Mouse (Mus musculus): ENCODE data around the gene Filip1. TPM values are rescaled to one million over a fixed set of nuclear protein-coding genes. Genes with fewer than 3 reads are reported as not detected.
A peak's percentile ranks its signal among the peaks of the same experiment; 100 is the strongest.

The Filip1 gene
- total and polyA plus RNA-seq, 3 experiments = 0.71 to 1.5 (median 1.3) TPM

DNA sequence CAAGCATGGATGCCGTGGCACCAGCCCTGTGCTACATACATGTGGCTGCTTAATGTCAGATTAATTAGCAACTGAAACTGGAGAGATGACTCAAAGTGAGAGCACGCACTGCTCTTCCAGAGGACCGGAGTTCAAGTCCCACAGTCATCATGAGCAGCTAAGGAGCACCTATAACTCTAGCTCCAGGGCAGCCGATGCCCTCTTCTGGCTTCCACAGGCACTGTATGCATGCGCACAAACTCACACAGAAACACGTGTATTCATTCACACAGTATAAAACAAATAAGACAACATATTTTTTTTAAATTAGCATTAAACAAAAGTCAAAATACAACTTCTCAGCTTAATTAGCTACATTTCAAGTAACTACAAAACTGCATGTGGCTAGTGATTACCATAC is 123.5 kb downstream of the Filip1 start:
- Histone ChIP-seq H3K27me3 (replicated peaks) (no peaks in the 10 kb centered on the region), H3K79me2 (replicated peaks; ENCODE audit: control insufficient read depth, extremely low read depth, insufficient read depth, poor library complexity, severe bottlenecking) (no peaks in the 10 kb centered on the region), H3K4me1 (ENCODE audit: control insufficient read depth in 1 of 2, insufficient read depth in 2 of 2) (no peaks in the 10 kb centered on the region), H3K9me3 (replicated peaks; ENCODE audit: low read length) (no peaks in the 10 kb centered on the region), H3K9ac (ENCODE audit: insufficient read depth, low read depth) (no peak overlapping the region), H3K27ac (ENCODE audit: insufficient read depth, low read depth) (no peak overlapping the region), H3K36me3 (replicated peaks in 1 of 2; ENCODE audit: control insufficient read depth in 1 of 2, insufficient read depth in 1 of 2, low read length in 1 of 2) (no peaks in the 10 kb centered on the region), H3K4me2 (ENCODE audit: insufficient read depth, low read depth, poor library complexity, severe bottlenecking) (no peak overlapping the region), H3K4me3 (replicated peaks in 1 of 3; ENCODE audit: low read depth in 2 of 3, low read length in 2 of 3, poor library complexity in 1 of 3) (no peak overlapping the region)
- no peak for TF ChIP-seq POLR2A (IDR thresholded peaks at IDR 0.05; ENCODE audit: low read depth, low read length)
- TF ChIP-seq CTCF (conservative IDR thresholded peaks at IDR 0.05 in 1 of 2, IDR thresholded peaks at IDR 0.05 in 1 of 2; ENCODE audit: low read depth in 2 of 2, low read length in 2 of 2) = peak in 1 of 2 experiments; percentile 54; a peak in 2 of 4 replicates
- TF ChIP-seq SMC3 (IDR thresholded peaks at IDR 0.05; ENCODE audit: low read depth, low read length) = peak; percentile 49
- peak; percentile 31 for TF ChIP-seq RAD21 (IDR thresholded peaks at IDR 0.05; ENCODE audit: low read depth, low read length)
- DNase-seq (ENCODE audit: extremely low read depth) = no peak
- in situ Hi-C loops (cut with MboI; ENCODE audit: low pct_ligation_motif_present, low pct_unique_long_range_greater_than_20kb, low sequenced_read_pairs) = loop anchor here (25.0 kb wide), 1 partner anchor 98 kb away; no protein-coding TSS in a partner anchor
- dilution Hi-C loops (cut with MboI; ENCODE audit: extremely low pct_ligation_motif_present, extremely low pct_unique_long_range_greater_than_20kb, low sequenced_read_pairs) = no loop called here

GRCm38 (mm10) chr9:79885244-79886210 is 127.1 kb downstream of the Filip1 start:
- H3K9me3 ChIP-seq (replicated peaks; ENCODE audit: low read length) = no peaks in the 10 kb centered on the region
- in situ Hi-C loops (cut with MboI; ENCODE audit: low pct_ligation_motif_present, low pct_unique_long_range_greater_than_20kb, low sequenced_read_pairs) = loop anchor here (25.0 kb wide), 1 partner anchor 102 kb away; no protein-coding TSS in a partner anchor
- H3K4me2 ChIP-seq (ENCODE audit: insufficient read depth, low read depth, poor library complexity, severe bottlenecking) = no peak overlapping the region
- no peaks in the 10 kb centered on the region for H3K79me2 ChIP-seq (replicated peaks; ENCODE audit: control insufficient read depth, extremely low read depth, insufficient read depth, poor library complexity, severe bottlenecking)
- H3K36me3 ChIP-seq (replicated peaks in 1 of 2; ENCODE audit: control insufficient read depth in 1 of 2, insufficient read depth in 1 of 2, low read length in 1 of 2) = no peaks in the 10 kb centered on the region
- H3K4me3 ChIP-seq (replicated peaks in 1 of 3; ENCODE audit: low read depth in 2 of 3, low read length in 2 of 3, poor library complexity in 1 of 3) = no peak overlapping the region
- dilution Hi-C loops (cut with MboI; ENCODE audit: extremely low pct_ligation_motif_present, extremely low pct_unique_long_range_greater_than_20kb, low sequenced_read_pairs) = no loop called here
- no peaks in the 10 kb centered on the region for H3K4me1 ChIP-seq (ENCODE audit: control insufficient read depth in 1 of 2, insufficient read depth in 2 of 2)
- H3K27me3 ChIP-seq (replicated peaks) = no peaks in the 10 kb centered on the region
- DNase-seq (ENCODE audit: extremely low read depth) = no peak
- H3K27ac ChIP-seq (ENCODE audit: insufficient read depth, low read depth) = no peak overlapping the region
- no peak overlapping the region for H3K9ac ChIP-seq (ENCODE audit: insufficient read depth, low read depth)
- TF ChIP-seq CTCF (conservative IDR thresholded peaks at IDR 0.05 in 1 of 2, IDR thresholded peaks at IDR 0.05 in 1 of 2; ENCODE audit: low read depth in 2 of 2, low read length in 2 of 2) = peak in 1 of 2 experiments; percentile 59; a peak in 2 of 4 replicates
- no peak for TF ChIP-seq E2F4 (IDR thresholded peaks at IDR 0.05; ENCODE audit: insufficient replicate concordance, low read depth, low read length)
- no peak for TF ChIP-seq USF1 (IDR thresholded peaks at IDR 0.05; ENCODE audit: low read depth, low read length)
- no peak for TF ChIP-seq ZC3H11A (IDR thresholded peaks at IDR 0.05; ENCODE audit: low read depth, low read length)
- TF ChIP-seq SMC3 (IDR thresholded peaks at IDR 0.05; ENCODE audit: low read depth, low read length) = peak; percentile 66
- peak; percentile 34 for TF ChIP-seq RAD21 (IDR thresholded peaks at IDR 0.05; ENCODE audit: low read depth, low read length)

GRCm38 (mm10) chr9:79883139-79883538 is 129.5 kb downstream of the Filip1 start:
- H3K9me3 ChIP-seq (replicated peaks; ENCODE audit: low read length) = no peaks in the 10 kb centered on the region
- no peaks in the 10 kb centered on the region for H3K27me3 ChIP-seq (replicated peaks)
- no peak overlapping the region for H3K27ac ChIP-seq (ENCODE audit: insufficient read depth, low read depth)
- no peaks in the 10 kb centered on the region for H3K4me1 ChIP-seq (ENCODE audit: control insufficient read depth in 1 of 2, insufficient read depth in 2 of 2)
- no peak overlapping the region for H3K9ac ChIP-seq (ENCODE audit: insufficient read depth, low read depth)
- H3K4me3 ChIP-seq (replicated peaks in 1 of 3; ENCODE audit: low read depth in 2 of 3, low read length in 2 of 3, poor library complexity in 1 of 3) = no peak overlapping the region
- no peak for TF ChIP-seq CTCF (conservative IDR thresholded peaks at IDR 0.05 in 1 of 2, IDR thresholded peaks at IDR 0.05 in 1 of 2; ENCODE audit: low read depth in 2 of 2, low read length in 2 of 2)
- H3K4me2 ChIP-seq (ENCODE audit: insufficient read depth, low read depth, poor library complexity, severe bottlenecking) = no peak overlapping the region
- DNase-seq (ENCODE audit: extremely low read depth) = no peak
- dilution Hi-C loops (cut with MboI; ENCODE audit: extremely low pct_ligation_motif_present, extremely low pct_unique_long_range_greater_than_20kb, low sequenced_read_pairs) = no loop called here
- in situ Hi-C loops (cut with MboI; ENCODE audit: low pct_ligation_motif_present, low pct_unique_long_range_greater_than_20kb, low sequenced_read_pairs) = loop anchor here (25.0 kb wide), 1 partner anchor 104 kb away; no protein-coding TSS in a partner anchor
- H3K79me2 ChIP-seq (replicated peaks; ENCODE audit: control insufficient read depth, extremely low read depth, insufficient read depth, poor library complexity, severe bottlenecking) = no peaks in the 10 kb centered on the region
- H3K36me3 ChIP-seq (replicated peaks in 1 of 2; ENCODE audit: control insufficient read depth in 1 of 2, insufficient read depth in 1 of 2, low read length in 1 of 2) = no peaks in the 10 kb centered on the region

All from CH12.LX (cell line).